Mouse (Mus musculus) liver, embryonic 11.5 days (tissue): ENCODE measurements around the gene Sct. TPM values are rescaled to one million over a fixed set of nuclear protein-coding genes. Genes with fewer than 3 reads are reported as not detected.

Experiments used
- ATAC-seq: fragments of 200-750 bp; cut with Nextera tagmentation; replicated peaks from 2 replicates; pipeline ENCODE4 v1.8.0; 2017; ENCODE audit warnings: moderate number of reproducible peaks, mild to moderate bottlenecking, moderate TSS enrichment, moderate library complexity; ENCODE audit not compliant: low FRiP score
- DNase-seq: peaks from one replicate; pipeline ENCODE4 v3.0.0-alpha.2; 2017; ENCODE audit warnings: low spot score
- H3K27ac ChIP-seq: fragments of 300-500 bp; sonication (generic); 2 replicates; pipeline ENCODE4 v1.5.1; 2014; ENCODE audit warnings: mild to moderate bottlenecking, low read depth, low read length, control low read depth
- H3K27me3 ChIP-seq: fragments of 300-500 bp; sonication (generic); replicated peaks from 2 replicates; pipeline ENCODE4 v1.6.1; 2014; ENCODE audit warnings: low read length, mixed read lengths; ENCODE audit not compliant: control insufficient read depth, insufficient read depth
- H3K36me3 ChIP-seq: fragments of 300-500 bp; sonication (generic); 2 replicates; pipeline ENCODE4 v1.6.1; 2014; ENCODE audit warnings: mild to moderate bottlenecking, low read length, moderate library complexity, mixed read lengths; ENCODE audit not compliant: control insufficient read depth, insufficient read depth
- H3K4me1 ChIP-seq: fragments of 300-500 bp; sonication (generic); replicated peaks from 2 replicates; pipeline ENCODE4 v1.6.1; 2014; ENCODE audit warnings: low read length, mixed read lengths; ENCODE audit not compliant: control insufficient read depth, insufficient read depth
- H3K4me2 ChIP-seq: fragments of 300-500 bp; sonication (generic); 2 replicates; pipeline ENCODE4 v1.6.1; 2014; ENCODE audit warnings: mild to moderate bottlenecking, control low read depth, moderate library complexity
- H3K4me3 ChIP-seq: fragments of 300-500 bp; sonication (generic); 2 replicates; pipeline ENCODE4 v1.5.1; 2014; ENCODE audit warnings: low read depth, low read length, control low read depth
- H3K9ac ChIP-seq: fragments of 300-500 bp; sonication (generic); 2 replicates; pipeline ENCODE4 v1.6.1; 2014; ENCODE audit warnings: low read depth, low read length, control low read depth
- H3K9me3 ChIP-seq: fragments of 300-500 bp; sonication (generic); 2 replicates; pipeline ENCODE4 v1.6.1; 2016; ENCODE audit warnings: low read length, inconsistent platforms, mixed read lengths; ENCODE audit not compliant: control insufficient read depth
- WGBS: fragments of 180-500 bp; shearing (Covaris S2); extraction: QIAGEN DNeasy Blood & Tissue Kit; methylation state at CpG from one replicate; pipeline ENCODE4 v1.1.7; 2014; 5-methylcytosine and 5-hydroxymethylcytosine counted together
- polyA plus RNA-seq: library from polyadenylated mRNA; unstranded; fragments of >200 nt; fragmentation: Nextera tagmentation; extraction: Ambion mirVana; gene quantifications from 2 replicates; pipeline ENCODE4 v1.2.1, GENCODE M21; 2014

The Sct gene
- polyA plus RNA-seq, 1 experiment from 2014 or later = 1.6 TPM

GRCm38 (mm10) chr7:141315974-141316373 is 37.0 kb upstream of the Sct start:
- DNase-seq = no peak
- Histone ChIP-seq H3K36me3 (peaks cover 39% of the 10 kb centered on the region), H3K4me1 (no peaks in the 10 kb centered on the region), H3K4me2 (no peak overlapping the region), H3K9ac (no peak overlapping the region), H3K27me3 (no peaks in the 10 kb centered on the region), H3K9me3 (no peaks in the 10 kb centered on the region), H3K4me3 (no peak overlapping the region), H3K27ac (no peak overlapping the region)
- 68% methylated on average over 5 of the region's 5 CpGs for WGBS
- ATAC-seq = 0 out of 2 replicates have a peak, but pooled peaks have one; percentile 41

GRCm38 (mm10) chr7:141315076-141315475 is 36.1 kb upstream of the Sct start:
- WGBS = 80% methylated on average over 8 of the region's 8 CpGs
- no peak for ATAC-seq
- no peak overlapping the region for H3K27ac ChIP-seq
- H3K4me1 ChIP-seq = no peaks in the 10 kb centered on the region
- no peak for DNase-seq
- peaks cover 39% of the 10 kb centered on the region for H3K36me3 ChIP-seq
- H3K9ac ChIP-seq = no peak overlapping the region
- no peaks in the 10 kb centered on the region for H3K9me3 ChIP-seq
- H3K27me3 ChIP-seq = no peaks in the 10 kb centered on the region
- H3K4me3 ChIP-seq = no peak overlapping the region
- no peak overlapping the region for H3K4me2 ChIP-seq

- DNase-seq = no peak
- Histone ChIP-seq H3K27ac (no peak overlapping the region), H3K4me3 (no peak overlapping the region), H3K9ac (no peak overlapping the region), H3K4me2 (no peak overlapping the region), H3K27me3 (no peaks in the 10 kb centered on the region), H3K4me1 (no peaks in the 10 kb centered on the region), H3K9me3 (no peaks in the 10 kb centered on the region), H3K36me3 (peaks cover 42% of the 10 kb centered on the region)
- ATAC-seq = no peak
- 83% methylated on average over 2 of the region's 2 CpGs for WGBS
Observed at GRCm38 (mm10) chr7:141314416-141314815, 35.5 kb upstream of the Sct start.

GRCm38 (mm10) chr7:141304537-141304936 is 25.6 kb upstream of the Sct start:
- DNase-seq = no peak
- H3K27ac ChIP-seq = no peak overlapping the region
- H3K9me3 ChIP-seq = no peaks in the 10 kb centered on the region
- H3K4me3 ChIP-seq = no peak overlapping the region
- no peaks in the 10 kb centered on the region for H3K4me1 ChIP-seq
- peaks cover 58% of the 10 kb centered on the region for H3K36me3 ChIP-seq
- 89% methylated on average over 4 of the region's 4 CpGs for WGBS
- no peaks in the 10 kb centered on the region for H3K27me3 ChIP-seq
- H3K4me2 ChIP-seq = no peak overlapping the region
- no peak for ATAC-seq
- H3K9ac ChIP-seq = no peak overlapping the region

- Histone ChIP-seq H3K9ac (no peak overlapping the region), H3K9me3 (no peaks in the 10 kb centered on the region), H3K4me1 (no peaks in the 10 kb centered on the region; the same call in 1 of the 2 replicates), H3K4me2 (no peak overlapping the region), H3K4me3 (no peak overlapping the region), H3K27me3 (no peaks in the 10 kb centered on the region), H3K36me3 (peaks cover 51% of the 10 kb centered on the region), H3K27ac (no peak overlapping the region)
- 81% methylated on average over 1 of the region's 1 CpGs for WGBS
- no peak for DNase-seq
- ATAC-seq = no peak
Observed at GRCm38 (mm10) chr7:141302702-141303268, 23.9 kb upstream of the Sct start.

- no peak for DNase-seq
- Histone ChIP-seq H3K4me3 (no peak overlapping the region), H3K4me1 (no peaks in the 10 kb centered on the region; the same call in 1 of the 2 replicates), H3K9me3 (no peaks in the 10 kb centered on the region), H3K27ac (no peak overlapping the region), H3K36me3 (peaks cover 40% of the 10 kb centered on the region; the same call in 1 of the 2 replicates), H3K9ac (no peak overlapping the region), H3K27me3 (no peaks in the 10 kb centered on the region), H3K4me2 (no peak overlapping the region)
- no peak for ATAC-seq
- 94% methylated on average over 9 of the region's 9 CpGs for WGBS
Observed at GRCm38 (mm10) chr7:141301386-141301785, 22.5 kb upstream of the Sct start.

GRCm38 (mm10) chr7:141299175-141299574 is 20.2 kb upstream of the Sct start:
- H3K36me3 ChIP-seq = peaks cover 27% of the 10 kb centered on the region; the same call in 1 of the 2 replicates
- no peaks in the 10 kb centered on the region for H3K9me3 ChIP-seq
- peaks cover 18% of the 10 kb centered on the region for H3K27me3 ChIP-seq
- no peak overlapping the region for H3K4me2 ChIP-seq
- H3K9ac ChIP-seq = no peak overlapping the region
- ATAC-seq (no peak), DNase-seq (no peak)
- H3K4me3 ChIP-seq = no peak overlapping the region
- WGBS = 96% methylated on average over 8 of the region's 8 CpGs
- no peaks in the 10 kb centered on the region; the same call in none of the 2 replicates for H3K4me1 ChIP-seq
- no peak overlapping the region for H3K27ac ChIP-seq

- Histone ChIP-seq H3K9ac (no peak overlapping the region), H3K4me1 (peaks cover 7% of the 10 kb centered on the region), H3K36me3 (peaks cover 24% of the 10 kb centered on the region; the same call in 1 of the 2 replicates), H3K27me3 (peaks cover 29% of the 10 kb centered on the region), H3K4me2 (no peak overlapping the region), H3K27ac (no peak overlapping the region), H3K4me3 (no peak overlapping the region), H3K9me3 (no peaks in the 10 kb centered on the region)
- DNase-seq = no peak
- ATAC-seq = peak; percentile 65
- 70% methylated on average over 3 of the region's 3 CpGs for WGBS
Observed at GRCm38 (mm10) chr7:141297926-141298650, 19.2 kb upstream of the Sct start.

- peaks cover 9% of the 10 kb centered on the region for H3K4me1 ChIP-seq
- ATAC-seq (no peak), DNase-seq (peak; percentile 47)
- H3K9me3 ChIP-seq = no peaks in the 10 kb centered on the region
- H3K4me2 ChIP-seq = peak overlapping the region; percentile 61
- peaks cover 63% of the 10 kb centered on the region for H3K27me3 ChIP-seq
- H3K9ac ChIP-seq = no peak overlapping the region; the same call in 1 of the 2 replicates
- peaks cover 3% of the 10 kb centered on the region; the same call in 1 of the 2 replicates for H3K36me3 ChIP-seq
- H3K27ac ChIP-seq = no peak overlapping the region
- peak overlapping the region; percentile 37 for H3K4me3 ChIP-seq
- WGBS = 7% methylated on average over 22 of the region's 22 CpGs
Observed at GRCm38 (mm10) chr7:141294479-141294878, 15.5 kb upstream of the Sct start.
